Mouse (Mus musculus) gastrocnemius, adult 18-20 months (tissue): ENCODE data around the gene Cckar. TPM values are rescaled to one million over a fixed set of nuclear protein-coding genes. Genes with fewer than 3 reads are reported as not detected.

ENCODE experiments used
- DNase-seq: peaks from one replicate; pipeline ENCODE4 v3.0.0; 2021; ENCODE audit warnings: low spot score
- long read RNA-seq, 2 experiments: library from polyadenylated mRNA; stranded (forward); transcript quantifications; one replicate each; pipeline ENCODE4 v2.0.0; 2021
- total RNA-seq, 2 experiments: library from RNA; stranded (reverse); gene quantifications; 2 replicates each; pipeline ENCODE4 v1.2.3; 2021

The Cckar gene
- total RNA-seq, result not detected
- long read RNA-seq, experiment 1, result 0 reads
- long read RNA-seq, experiment 2, result 0 reads

GRCm38 (mm10) chr5:53707235-53708177 lies at the start of gene Cckar:
Cckar (minus strand) TSS chr5:53707705.
- no peak for DNase-seq

DNA sequence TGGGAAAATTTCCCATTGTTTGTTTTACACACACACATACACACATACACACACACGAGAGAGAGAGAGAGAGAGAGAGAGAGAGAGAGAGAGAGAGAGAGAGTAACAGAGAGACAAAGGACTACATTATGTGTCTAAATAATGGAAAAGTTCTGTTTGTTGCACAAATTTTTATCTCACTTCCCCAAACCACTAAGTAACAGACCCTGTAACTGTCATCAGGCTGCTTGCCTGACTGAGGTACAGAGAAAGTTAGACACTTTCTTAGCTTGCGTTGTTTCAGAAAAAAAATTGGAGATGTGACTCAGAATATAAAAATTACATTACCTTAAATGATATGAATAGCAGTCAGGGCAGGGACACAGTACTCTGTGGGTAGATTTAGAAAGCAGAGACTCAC lies 36.6 kb upstream of the Cckar start:
- no peak for DNase-seq

DNA sequence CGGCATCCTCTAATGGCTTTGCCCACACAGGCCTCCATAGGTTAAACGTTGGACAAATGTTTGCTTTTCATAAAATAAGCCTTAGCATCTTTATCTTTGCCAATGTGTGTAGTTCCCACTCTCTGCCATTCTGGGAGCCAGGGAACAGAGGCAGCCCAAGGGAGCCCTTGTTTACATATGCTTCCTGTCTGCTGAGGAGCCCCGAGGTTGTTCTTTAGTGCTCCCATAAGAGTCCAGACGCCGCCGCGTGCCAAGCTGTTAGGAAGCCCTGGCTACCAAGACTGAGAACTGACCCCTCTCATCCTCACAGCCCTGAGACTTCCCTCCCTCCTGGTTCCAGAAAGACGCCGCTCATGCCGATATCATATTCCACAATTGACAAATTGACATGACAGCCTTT lies 25.4 kb upstream of the Cckar start:
- DNase-seq, result no peak

GRCm38 (mm10) chr5:53727606-53728005 lies 20.1 kb upstream of the Cckar start:
- DNase-seq, result no peak

DNA sequence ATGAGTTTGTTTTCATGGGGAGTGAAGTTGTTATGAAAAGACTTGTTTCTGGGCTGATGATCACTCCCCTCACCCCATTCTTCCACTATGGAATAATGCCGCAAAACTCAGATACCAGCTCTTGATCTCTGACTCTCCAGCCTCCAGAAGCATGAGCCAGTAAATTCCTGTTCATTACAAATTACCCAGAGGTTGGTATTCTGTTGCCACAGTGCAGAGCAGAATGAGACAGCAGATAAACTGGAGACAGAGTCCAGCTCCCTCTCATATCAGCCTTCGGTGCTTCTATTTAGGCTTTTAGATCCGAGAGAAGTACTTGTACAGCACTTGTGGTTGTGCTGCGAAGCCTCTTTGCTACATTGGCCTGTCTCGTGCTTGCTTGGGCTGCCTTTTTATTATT lies 18.5 kb upstream of the Cckar start:
- DNase-seq, result no peak

GRCm38 (mm10) chr5:53716462-53716861 lies 9.0 kb upstream of the Cckar start:
- DNase-seq, result no peak

- DNase-seq, result no peak
Measured at GRCm38 (mm10) chr5:53711277-53711676, 3.8 kb upstream of the Cckar start.

GRCm38 (mm10) chr5:53708191-53708590 lies 686 bp upstream of the Cckar start:
- no peak for DNase-seq

DNA sequence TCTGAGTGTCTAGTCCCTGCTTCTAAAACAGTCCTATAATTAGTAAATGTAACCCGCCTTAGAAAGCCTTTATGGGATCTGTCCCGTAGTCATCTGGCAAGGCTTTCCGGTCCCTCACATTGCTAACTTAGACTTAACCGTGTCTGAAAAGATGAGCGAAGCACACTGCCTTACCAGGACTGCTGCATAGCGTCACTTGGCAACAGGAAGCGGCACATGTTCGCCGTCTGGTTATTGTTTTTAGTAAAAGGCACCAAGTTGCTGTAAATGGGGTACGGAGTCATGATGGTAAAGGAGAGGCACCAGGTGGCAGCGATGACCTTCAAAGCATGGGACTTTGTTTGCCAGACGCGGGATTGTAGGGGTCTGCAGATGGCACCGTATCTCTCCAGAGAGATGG lies 4.8 kb downstream of the Cckar start:
- no peak for DNase-seq

- DNase-seq, result no peak
Measured at GRCm38 (mm10) chr5:53697794-53698193, 9.7 kb downstream of the Cckar start.

GRCm38 (mm10) chr5:53696701-53697100 lies 10.8 kb downstream of the Cckar start:
- no peak for DNase-seq

DNA sequence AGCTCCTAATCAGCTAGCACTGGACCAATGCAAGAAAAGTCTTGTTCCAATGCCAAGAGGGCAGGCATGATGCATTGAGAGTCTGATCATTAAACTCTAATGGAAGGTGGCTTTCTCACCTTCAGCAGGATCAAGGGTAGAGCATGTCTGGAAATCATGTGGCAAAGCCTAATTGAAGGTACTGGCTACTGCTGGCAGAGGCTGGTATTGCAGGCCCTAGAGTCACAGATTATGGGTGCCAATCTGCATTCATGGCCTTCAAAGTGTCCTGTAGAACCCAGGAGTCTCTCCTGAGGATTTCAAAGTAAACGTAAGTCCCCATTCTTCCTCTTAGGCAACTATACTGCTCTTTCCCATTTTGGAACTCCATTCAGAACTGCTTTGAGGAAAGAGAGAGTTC lies 14.8 kb downstream of the Cckar start:
- DNase-seq, result no peak

DNA sequence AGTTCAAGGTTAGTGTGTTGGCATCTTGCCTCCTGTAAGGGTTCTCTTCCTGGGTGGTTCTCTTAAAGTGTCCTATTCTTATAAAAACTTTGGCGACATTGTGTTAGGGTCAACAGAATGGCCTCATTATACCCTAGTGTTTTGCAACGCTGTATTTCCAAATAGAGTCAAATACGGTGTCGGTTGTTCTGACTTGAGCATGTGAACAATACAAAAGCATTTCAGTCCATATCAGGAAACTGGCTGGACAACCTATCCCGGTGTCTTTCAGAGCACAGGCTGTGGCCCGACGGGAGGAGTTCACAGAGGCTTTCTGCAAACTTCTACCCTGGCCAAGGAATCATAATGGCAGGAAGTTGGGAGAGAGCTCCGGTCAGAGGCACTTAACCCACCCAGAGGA lies 15.4 kb downstream of the Cckar start:
- no peak for DNase-seq

DNA sequence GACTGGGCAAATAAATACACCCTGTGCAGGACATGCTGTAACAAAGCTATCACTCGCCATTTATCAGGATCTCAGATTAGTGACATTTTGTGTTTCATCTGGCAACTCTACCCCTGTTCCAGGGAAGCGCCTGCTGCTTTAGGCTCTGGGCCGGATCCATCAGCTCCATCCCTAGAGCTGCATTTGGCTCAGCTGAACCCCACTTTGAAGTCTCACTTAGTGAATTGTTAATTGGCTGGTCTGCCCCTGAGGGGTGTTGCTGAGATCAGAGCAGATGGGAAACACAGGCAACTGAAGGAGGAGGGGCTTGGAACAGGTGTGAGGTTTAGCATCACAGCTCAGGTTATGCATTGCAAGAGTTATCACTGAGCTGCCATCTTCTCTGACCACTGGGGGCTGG lies 15.9 kb downstream of the Cckar start:
- no peak for DNase-seq

DNA sequence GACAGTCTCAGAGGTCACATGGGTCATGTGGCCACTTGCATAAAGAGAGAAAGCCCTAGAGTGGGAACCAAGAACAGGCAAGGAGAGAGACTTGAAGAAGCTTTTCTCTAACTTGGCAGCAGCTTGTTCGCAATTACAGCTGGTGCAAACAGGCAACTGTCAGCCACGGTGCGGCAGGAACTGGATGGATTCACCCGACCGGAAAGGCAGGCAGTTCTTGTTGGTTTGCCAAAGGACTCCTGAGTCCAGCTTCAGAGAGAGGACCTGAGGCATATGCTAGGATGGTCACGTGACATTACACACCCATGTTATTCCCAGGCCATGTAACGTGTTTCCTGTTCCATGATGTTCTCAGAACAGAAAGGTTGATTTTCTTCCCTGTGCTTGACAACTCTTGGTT lies 19.2 kb downstream of the Cckar start:
- DNase-seq, result no peak

DNA sequence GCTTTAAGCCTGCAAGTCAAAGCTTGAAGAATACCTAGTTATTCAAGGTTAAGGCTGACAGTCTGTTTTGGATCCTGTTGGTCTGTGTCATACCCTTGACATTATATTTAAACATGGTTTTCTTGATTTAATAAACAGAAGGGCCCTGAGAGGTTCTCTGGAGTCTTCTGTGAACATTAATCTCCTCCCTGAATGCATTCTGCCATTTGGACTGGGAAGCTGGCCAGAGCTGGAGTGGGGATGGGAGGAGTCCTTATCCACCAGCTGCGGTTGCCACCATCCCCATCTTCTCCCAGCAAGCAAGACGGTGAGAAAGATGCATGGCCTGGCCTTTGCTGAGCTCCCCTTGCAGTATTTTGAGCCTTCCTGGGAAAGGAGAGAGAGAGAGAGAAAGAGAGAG lies 21.1 kb downstream of the Cckar start:
- no peak for DNase-seq

- DNase-seq, result no peak
Measured at GRCm38 (mm10) chr5:53685623-53686022, 21.9 kb downstream of the Cckar start.

GRCm38 (mm10) chr5:53684417-53684816 lies 23.1 kb downstream of the Cckar start:
- DNase-seq, result no peak

DNA sequence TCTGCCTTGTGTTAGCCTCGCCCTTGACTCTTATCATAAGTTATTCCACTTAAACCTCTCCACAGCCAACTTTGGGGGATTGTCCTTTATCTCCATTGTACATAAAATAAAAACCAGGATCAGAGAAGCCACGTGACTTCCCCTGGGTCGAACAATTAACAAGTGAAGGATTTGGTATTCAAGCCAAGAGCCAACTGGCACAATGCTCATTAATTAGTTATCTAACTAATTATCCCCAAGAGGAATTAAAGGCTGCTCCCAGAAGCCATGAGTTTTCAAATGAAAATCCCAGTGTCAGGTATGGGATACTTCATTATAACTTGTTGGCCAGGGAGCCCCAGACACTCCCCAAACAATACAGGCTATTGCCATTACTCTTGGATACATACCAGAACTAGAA lies 23.6 kb downstream of the Cckar start:
- no peak for DNase-seq

DNA sequence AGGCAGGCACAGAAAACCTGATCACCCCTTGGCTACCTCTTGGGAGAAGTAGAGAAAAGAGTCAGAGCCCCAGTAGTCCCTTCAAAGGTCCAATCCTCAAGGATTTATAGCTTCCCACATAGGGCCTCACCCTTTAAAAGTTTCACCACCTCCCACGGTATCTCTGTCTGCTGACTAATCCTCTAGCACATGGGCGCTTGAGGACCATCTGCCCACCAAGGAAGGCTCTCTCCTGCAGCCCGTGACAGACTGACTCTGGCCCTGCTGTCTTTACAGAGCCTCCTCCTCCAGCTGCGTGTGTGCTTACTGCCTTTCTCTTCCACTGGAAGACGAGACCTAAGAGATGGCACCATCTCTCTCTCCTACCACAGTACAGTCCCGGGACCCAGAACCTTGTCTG lies 27.9 kb downstream of the Cckar start:
- DNase-seq, result no peak

- no peak for DNase-seq
Measured at GRCm38 (mm10) chr5:53678036-53678767, 29.3 kb downstream of the Cckar start.

DNA sequence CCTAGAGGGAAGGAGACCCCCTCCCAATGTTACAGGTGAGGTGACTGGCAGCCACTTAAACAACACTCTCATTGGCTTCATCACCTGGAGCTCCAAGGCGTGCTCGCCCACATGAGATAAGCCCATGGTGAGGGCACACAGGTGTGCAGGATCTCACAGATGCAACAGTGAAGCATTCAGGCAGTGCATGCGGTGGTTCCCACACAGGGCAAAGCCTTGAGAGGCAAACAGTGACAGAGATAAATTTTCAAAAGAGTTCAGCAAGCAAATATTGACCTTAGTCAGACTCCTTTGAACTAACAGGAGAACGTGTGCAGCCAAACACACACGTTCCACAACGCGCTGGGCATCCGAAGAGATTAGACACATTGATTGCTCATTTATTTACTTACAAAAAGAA lies 30.8 kb downstream of the Cckar start:
- DNase-seq, result no peak
